10 mouse cellular contexts compared by ENCODE assay signal in genomic region chr13:51374026-51374807, GRCm38 (mm10). TPM values are rescaled to one million over a fixed set of nuclear protein-coding genes. Genes with fewer than 3 reads are reported as not detected.
A peak's percentile ranks its signal among the peaks of the same experiment; 100 is the strongest.
DNase-seq lines count a peak whose midpoint lies in the region; ATAC-seq and TF ChIP-seq lines count a peak whose summit lies in the region.
"Had no signal": no experiment of that assay in that cellular context is flagged by ENCODE, and none has a peak within 500 bp of the region (broad histone marks: within the 10 kb centered on the region; RNA-seq: fewer than 3 reads in every experiment).

No protein-coding gene starts in this region.

- H3K4me3 ChIP-seq in left cerebral cortex, adult 2 months: no peak overlapping the region
- no peak overlapping the region for H3K4me3 ChIP-seq in forebrain, embryonic 13.5 days
- H3K4me3 ChIP-seq in forebrain, embryonic 14.5 days (ENCODE audit: low read depth, low read length): no peak overlapping the region

- intact Hi-C loops in left cerebral cortex, adult 2 months (cut with DNase I): no loop called here
- intact Hi-C loops in heart, postnatal 10 days (cut with DNase I): no loop called here

- DNase-seq in left cerebral cortex, adult 2 months (ENCODE audit: extremely low spot score in 1 of 2, low spot score in 2 of 2): peak; percentile 25 to 35
- no peak for DNase-seq in left cerebral cortex, adult 11 months (ENCODE audit: low spot score)
- DNase-seq in heart, postnatal 10 days: peak; percentile 21 to 45
- DNase-seq in layer of hippocampus, postnatal 25 days (ENCODE audit: extremely low spot score in 1 of 2, low spot score in 1 of 2): peak; percentile 10 to 14
- DNase-seq in skeletal muscle tissue, adult 2 months (ENCODE audit: low read depth, low spot score): peak; percentile 40
- DNase-seq in thymus, postnatal 4 days: no peak
- no peak for DNase-seq in forebrain, embryonic 14.5 days (ENCODE audit: low spot score)
- DNase-seq: cerebellum, adult 2 months had no signal

- no peaks in the 10 kb centered on the region for H3K27me3 ChIP-seq in forebrain, embryonic 13.5 days
- no peaks in the 10 kb centered on the region for H3K27me3 ChIP-seq in forebrain, embryonic 14.5 days (replicated peaks; ENCODE audit: control insufficient read depth, insufficient read depth, low read length)

- H3K27ac ChIP-seq in left cerebral cortex, adult 2 months: no peak overlapping the region
- no peak overlapping the region for H3K27ac ChIP-seq in forebrain, embryonic 13.5 days
- H3K27ac ChIP-seq in forebrain, embryonic 14.5 days (ENCODE audit: low read depth, low read length): no peak overlapping the region

- H3K9ac ChIP-seq in forebrain, embryonic 13.5 days: no peak overlapping the region
- H3K9ac ChIP-seq in forebrain, embryonic 14.5 days (ENCODE audit: low read length): no peak overlapping the region

- no peak overlapping the region for H3K4me2 ChIP-seq in forebrain, embryonic 13.5 days
- H3K4me2 ChIP-seq in forebrain, embryonic 14.5 days (ENCODE audit: low read length): no peak overlapping the region

- WGBS in forebrain, embryonic 13.5 days: 92% methylated on average over 21 of the region's 21 CpGs
- WGBS in forebrain, embryonic 14.5 days: 86% methylated on average over 21 of the region's 21 CpGs

- no peak for TF ChIP-seq CTCF in left cerebral cortex, adult 2 months (IDR thresholded peaks at IDR 0.05)

- H3K36me3 ChIP-seq in forebrain, embryonic 13.5 days (ENCODE audit: poor library complexity, severe bottlenecking): no peaks in the 10 kb centered on the region
- no peaks in the 10 kb centered on the region for H3K36me3 ChIP-seq in forebrain, embryonic 14.5 days (ENCODE audit: control insufficient read depth, insufficient read depth, low read length)

- no peaks in the 10 kb centered on the region for H3K9me3 ChIP-seq in forebrain, embryonic 13.5 days (replicated peaks)
- no peaks in the 10 kb centered on the region for H3K9me3 ChIP-seq in forebrain, embryonic 14.5 days (replicated peaks; ENCODE audit: control insufficient read depth, low read length)

- peaks cover 13% of the 10 kb centered on the region for H3K4me1 ChIP-seq in forebrain, embryonic 13.5 days
- H3K4me1 ChIP-seq in forebrain, embryonic 14.5 days (ENCODE audit: control insufficient read depth, insufficient read depth, low read length): no peaks in the 10 kb centered on the region

- no peak for ATAC-seq in forebrain, embryonic 13.5 days
- ATAC-seq in forebrain, embryonic 14.5 days: no peak

RNA-seq across cellular contexts. Expression of gene S1pr3, which starts 34.2 kb away (rescaled TPM):
- total RNA-seq in left cerebral cortex, adult 2 months (2021): 1 to 10 TPM; 7.1 TPM
- total RNA-seq in heart, postnatal 10 days (2021): 10 to 100 TPM; 25.6 to 31.5 TPM
- 1 to 10 TPM; 5.9 to 6.1 TPM for total RNA-seq in layer of hippocampus, postnatal 25 days (2021)
- polyA plus RNA-seq in forebrain, embryonic 13.5 days (2015; fragmentation: Nextera tagmentation; extraction: Ambion mirVana): 8.5 and 9.2 TPM in 2 replicates
- 10.3 and 12.3 TPM in 2 replicates for polyA plus RNA-seq in forebrain, embryonic 14.5 days (2014; fragmentation: Nextera tagmentation; extraction: Ambion mirVana)
- total RNA-seq: MEL had no signal

Comparison
In these comparisons a context has a peak if more than half of its experiments do, and no peak if none do; other contexts are left out.
1. DNase-seq: peak in left cerebral cortex, adult 2 months (2 of 2), heart, postnatal 10 days (2 of 2), layer of hippocampus, postnatal 25 days (2 of 2) and skeletal muscle tissue, adult 2 months (single experiment); none in left cerebral cortex, adult 11 months (single experiment), thymus, postnatal 4 days (single experiment) and forebrain, embryonic 14.5 days (single experiment).